Mouse (Mus musculus): ENCODE results near the gene Rad51b. TPM values are rescaled to one million over a fixed set of nuclear protein-coding genes. Genes with fewer than 3 reads are reported as not detected.

Rad51b gene
- polyA plus RNA-seq, 1 experiment: 13.8 TPM

GRCm38 (mm10) chr12:79412894-79413507 is 115.9 kb downstream of the Rad51b start:
- Histone ChIP-seq H3K4me1 (ENCODE audit: control insufficient read depth, insufficient read depth, low read length) (no peaks in the 10 kb centered on the region), H3K36me3 (ENCODE audit: control insufficient read depth, insufficient read depth, low read length, poor library complexity, severe bottlenecking) (no peaks in the 10 kb centered on the region), H3K27ac (ENCODE audit: insufficient read depth, low read length) (no peak overlapping the region), H3K9ac (ENCODE audit: low read depth, poor library complexity, severe bottlenecking) (no peak overlapping the region), H3K9me3 (replicated peaks; ENCODE audit: control insufficient read depth, insufficient read depth, low read length, poor library complexity, severe bottlenecking) (no peaks in the 10 kb centered on the region), H3K4me3 (ENCODE audit: low read depth, low read length) (no peak overlapping the region), H3K27me3 (ENCODE audit: control insufficient read depth, insufficient read depth, low read length, poor library complexity, severe bottlenecking) (no peaks in the 10 kb centered on the region)
- TF ChIP-seq POLR2A (IDR thresholded peaks at IDR 0.05; ENCODE audit: insufficient read depth, low read length) (no peak), EP300 (IDR thresholded peaks at IDR 0.05; ENCODE audit: insufficient read depth, low read depth, low read length) (no peak), CTCF (IDR thresholded peaks at IDR 0.05; ENCODE audit: low read depth, low read length) (no peak)

GRCm38 (mm10) chr12:79417360-79417759 is 120.3 kb downstream of the Rad51b start:
- Histone ChIP-seq H3K9ac (ENCODE audit: low read depth, poor library complexity, severe bottlenecking) (no peak overlapping the region), H3K9me3 (replicated peaks; ENCODE audit: control insufficient read depth, insufficient read depth, low read length, poor library complexity, severe bottlenecking) (no peaks in the 10 kb centered on the region), H3K27me3 (ENCODE audit: control insufficient read depth, insufficient read depth, low read length, poor library complexity, severe bottlenecking) (no peaks in the 10 kb centered on the region), H3K36me3 (ENCODE audit: control insufficient read depth, insufficient read depth, low read length, poor library complexity, severe bottlenecking) (no peaks in the 10 kb centered on the region), H3K4me1 (ENCODE audit: control insufficient read depth, insufficient read depth, low read length) (no peaks in the 10 kb centered on the region), H3K27ac (ENCODE audit: insufficient read depth, low read length) (no peak overlapping the region), H3K4me3 (ENCODE audit: low read depth, low read length) (no peak overlapping the region)
- TF ChIP-seq EP300 (IDR thresholded peaks at IDR 0.05; ENCODE audit: insufficient read depth, low read depth, low read length) (no peak), POLR2A (IDR thresholded peaks at IDR 0.05; ENCODE audit: insufficient read depth, low read length) (no peak), CTCF (IDR thresholded peaks at IDR 0.05; ENCODE audit: low read depth, low read length) (no peak)

DNA sequence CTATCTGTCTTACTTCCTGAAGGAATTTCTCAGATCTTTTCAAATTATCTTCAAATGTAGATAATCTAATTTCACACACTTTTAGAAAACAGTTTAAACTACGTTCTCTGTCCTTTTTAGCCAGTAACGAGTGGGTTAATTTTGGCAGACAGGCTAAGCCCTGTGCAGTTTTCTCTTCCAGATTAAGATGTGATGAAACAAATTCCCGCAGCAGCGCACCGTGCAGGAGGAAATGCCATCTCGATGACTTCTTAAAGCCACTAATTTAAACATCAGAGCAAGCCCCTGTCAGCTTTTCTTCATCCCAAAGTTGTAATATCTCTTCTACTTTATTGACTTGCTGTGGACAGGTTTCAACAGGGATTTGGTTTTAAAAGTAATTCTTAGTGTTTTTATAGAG is 123.5 kb downstream of the Rad51b start:
- Histone ChIP-seq H3K27ac (ENCODE audit: insufficient read depth, low read length) (no peak overlapping the region), H3K27me3 (ENCODE audit: control insufficient read depth, insufficient read depth, low read length, poor library complexity, severe bottlenecking) (no peaks in the 10 kb centered on the region), H3K4me3 (ENCODE audit: low read depth, low read length) (no peak overlapping the region), H3K9ac (ENCODE audit: low read depth, poor library complexity, severe bottlenecking) (no peak overlapping the region), H3K4me1 (ENCODE audit: control insufficient read depth, insufficient read depth, low read length) (no peaks in the 10 kb centered on the region), H3K36me3 (ENCODE audit: control insufficient read depth, insufficient read depth, low read length, poor library complexity, severe bottlenecking) (no peaks in the 10 kb centered on the region), H3K9me3 (replicated peaks; ENCODE audit: control insufficient read depth, insufficient read depth, low read length, poor library complexity, severe bottlenecking) (no peaks in the 10 kb centered on the region; the same call in 1 of the 2 replicates)
- TF ChIP-seq EP300 (IDR thresholded peaks at IDR 0.05; ENCODE audit: insufficient read depth, low read depth, low read length) (no peak), CTCF (IDR thresholded peaks at IDR 0.05; ENCODE audit: low read depth, low read length) (no peak), POLR2A (IDR thresholded peaks at IDR 0.05; ENCODE audit: insufficient read depth, low read length) (no peak)

DNA sequence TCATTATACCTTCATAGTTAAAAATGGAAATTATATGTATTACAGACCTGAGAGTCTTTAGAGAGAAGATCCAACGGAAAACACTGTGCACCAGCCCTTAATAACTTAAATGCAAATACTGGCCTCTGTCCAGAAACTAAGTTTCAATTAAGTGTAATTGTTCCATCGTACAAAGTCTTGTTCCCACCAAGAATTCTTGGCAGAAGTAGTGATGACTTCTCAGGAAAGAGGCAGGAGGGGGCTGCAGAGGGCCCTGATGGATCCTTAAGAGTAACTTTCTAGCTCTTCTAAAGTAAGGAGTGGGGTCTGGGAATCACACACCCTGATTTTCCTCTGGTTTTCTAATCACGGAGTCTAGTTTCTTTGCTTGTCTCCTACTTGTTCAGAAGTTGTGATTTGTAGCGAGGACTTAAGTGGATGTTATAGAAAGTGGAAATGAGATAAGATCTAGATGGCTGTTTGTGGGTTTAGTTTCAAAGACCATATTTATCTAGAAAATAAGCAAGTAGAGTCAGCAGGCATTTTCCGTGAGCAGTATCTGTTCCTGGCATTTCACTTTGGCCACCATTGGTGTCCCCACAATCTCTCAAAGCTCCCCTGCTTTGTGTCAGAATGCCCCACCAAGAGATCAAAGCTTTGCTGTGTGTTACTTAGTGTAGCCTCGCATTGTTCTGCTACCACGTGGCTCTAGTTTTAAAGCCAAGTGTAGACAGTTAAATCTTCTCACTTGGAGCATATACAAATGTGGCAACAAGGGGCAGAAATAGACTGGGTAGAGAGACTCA is 132.6 kb downstream of the Rad51b start:
- Histone ChIP-seq H3K36me3 (ENCODE audit: control insufficient read depth, insufficient read depth, low read length, poor library complexity, severe bottlenecking) (no peaks in the 10 kb centered on the region), H3K27me3 (ENCODE audit: control insufficient read depth, insufficient read depth, low read length, poor library complexity, severe bottlenecking) (no peaks in the 10 kb centered on the region), H3K27ac (ENCODE audit: insufficient read depth, low read length) (no peak overlapping the region), H3K9ac (ENCODE audit: low read depth, poor library complexity, severe bottlenecking) (no peak overlapping the region), H3K9me3 (replicated peaks; ENCODE audit: control insufficient read depth, insufficient read depth, low read length, poor library complexity, severe bottlenecking) (0 out of 2 replicates have a peak, but pooled peaks cover 2% of the 10 kb centered on the region), H3K4me1 (ENCODE audit: control insufficient read depth, insufficient read depth, low read length) (no peaks in the 10 kb centered on the region), H3K4me3 (ENCODE audit: low read depth, low read length) (no peak overlapping the region)
- TF ChIP-seq EP300 (IDR thresholded peaks at IDR 0.05; ENCODE audit: insufficient read depth, low read depth, low read length) (no peak), CTCF (IDR thresholded peaks at IDR 0.05; ENCODE audit: low read depth, low read length) (no peak), POLR2A (IDR thresholded peaks at IDR 0.05; ENCODE audit: insufficient read depth, low read length) (no peak)

DNA sequence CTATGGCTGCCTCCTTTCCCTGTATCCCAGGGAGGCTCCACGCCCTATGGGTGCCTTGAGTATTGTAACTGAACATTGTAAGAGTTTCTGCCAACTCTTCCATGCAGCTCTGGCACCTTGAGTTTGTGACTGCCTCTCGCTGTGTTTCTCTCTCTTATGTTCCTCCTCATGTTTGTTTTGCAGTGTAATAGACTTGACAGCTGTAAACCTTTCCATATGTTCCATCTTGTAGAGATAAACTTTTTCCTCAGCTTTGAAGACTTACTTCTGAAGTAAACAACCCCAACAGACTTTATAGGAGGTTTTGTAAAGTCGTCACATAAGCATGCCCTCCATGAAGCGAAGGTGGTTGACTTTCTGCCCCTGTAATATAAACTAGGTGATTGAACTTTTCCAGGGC is 134.1 kb downstream of the Rad51b start:
- Histone ChIP-seq H3K36me3 (ENCODE audit: control insufficient read depth, insufficient read depth, low read length, poor library complexity, severe bottlenecking) (no peaks in the 10 kb centered on the region), H3K4me3 (ENCODE audit: low read depth, low read length) (no peak overlapping the region), H3K27ac (ENCODE audit: insufficient read depth, low read length) (no peak overlapping the region), H3K9me3 (replicated peaks; ENCODE audit: control insufficient read depth, insufficient read depth, low read length, poor library complexity, severe bottlenecking) (0 out of 2 replicates have a peak, but pooled peaks cover 2% of the 10 kb centered on the region), H3K4me1 (ENCODE audit: control insufficient read depth, insufficient read depth, low read length) (no peaks in the 10 kb centered on the region), H3K27me3 (ENCODE audit: control insufficient read depth, insufficient read depth, low read length, poor library complexity, severe bottlenecking) (no peaks in the 10 kb centered on the region), H3K9ac (ENCODE audit: low read depth, poor library complexity, severe bottlenecking) (no peak overlapping the region)
- TF ChIP-seq POLR2A (IDR thresholded peaks at IDR 0.05; ENCODE audit: insufficient read depth, low read length): no peak
- TF ChIP-seq CTCF (IDR thresholded peaks at IDR 0.05; ENCODE audit: low read depth, low read length): no peak
- TF ChIP-seq EP300 (IDR thresholded peaks at IDR 0.05; ENCODE audit: insufficient read depth, low read depth, low read length): no peak
